Mouse (Mus musculus) lung, postnatal 25 days (tissue): ENCODE results near the gene Helq.

Experiments used
- DNase-seq: peaks from one replicate; pipeline ENCODE4 v3.0.0; 2022; ENCODE audit warnings: low spot score

Gene Helq

GRCm38 (mm10) chr5:100798165-100798860, at the start of gene Helq, which contains the start of gene Mrps18c:
TSS of gene Helq (minus strand) at chr5:100798598.
TSS of gene Mrps18c (plus strand) at chr5:100798627.
- DNase-seq, result peak; percentile 88

GRCm38 (mm10) chr5:100847143-100847542, 48.7 kb upstream of the Helq start:
- DNase-seq, result no peak

- no peak for DNase-seq
Observed at GRCm38 (mm10) chr5:100846599-100846920, 48.2 kb upstream of the Helq start.

- peak; percentile 79 for DNase-seq
Observed at GRCm38 (mm10) chr5:100845848-100846598, 47.6 kb upstream of the Helq start.

GRCm38 (mm10) chr5:100845485-100845847, 47.1 kb upstream of the Helq start, which contains the start of gene Gpat3:
TSS of gene Gpat3 (plus strand) at chr5:100845713.
- no peak for DNase-seq

- DNase-seq, result no peak
Observed at GRCm38 (mm10) chr5:100844485-100844884, 46.1 kb upstream of the Helq start.

GRCm38 (mm10) chr5:100837907-100838306, 39.5 kb upstream of the Helq start:
- no peak for DNase-seq

- DNase-seq, result no peak
Observed at GRCm38 (mm10) chr5:100835862-100836538, 37.6 kb upstream of the Helq start.

- DNase-seq, result no peak
Observed at GRCm38 (mm10) chr5:100833841-100834240, 35.4 kb upstream of the Helq start.

GRCm38 (mm10) chr5:100832680-100833079, 34.3 kb upstream of the Helq start:
- DNase-seq, result no peak

- DNase-seq, result no peak
Observed at GRCm38 (mm10) chr5:100828701-100829100, 30.3 kb upstream of the Helq start.

- DNase-seq, result no peak
Observed at GRCm38 (mm10) chr5:100826531-100826930, 28.1 kb upstream of the Helq start.

- DNase-seq, result no peak
Observed at GRCm38 (mm10) chr5:100825975-100826374, 27.6 kb upstream of the Helq start.

- DNase-seq, result no peak
Observed at GRCm38 (mm10) chr5:100822826-100823225, 24.4 kb upstream of the Helq start.

- DNase-seq, result no peak
Observed at GRCm38 (mm10) chr5:100821375-100821774, 23.0 kb upstream of the Helq start.

- peak; percentile 80 for DNase-seq
Observed at GRCm38 (mm10) chr5:100820483-100821184, 22.2 kb upstream of the Helq start, which contains the start of gene Abraxas1. TSS of gene Abraxas1 (minus strand) at chr5:100820965.

- DNase-seq, result peak; percentile 8
Observed at GRCm38 (mm10) chr5:100819568-100820480, 21.4 kb upstream of the Helq start.

- no peak for DNase-seq
Observed at GRCm38 (mm10) chr5:100818341-100818740, 19.9 kb upstream of the Helq start.

- DNase-seq, result no peak
Observed at GRCm38 (mm10) chr5:100794084-100794483, 4.3 kb downstream of the Helq start.

- DNase-seq, result no peak
Observed at GRCm38 (mm10) chr5:100792261-100792660, 6.1 kb downstream of the Helq start.

GRCm38 (mm10) chr5:100787527-100787926, 10.9 kb downstream of the Helq start:
- DNase-seq, result no peak
